Mouse (Mus musculus) bone marrow macrophage, adult 2 months (primary cell): ENCODE measurements around the gene Tmbim6. TPM values are rescaled to one million over a fixed set of nuclear protein-coding genes. Genes with fewer than 3 reads are reported as not detected.

Experiments used
- H3K27ac ChIP-seq: 2 replicates; pipeline ENCODE4 v1.5.1; 2012; ENCODE audit warnings: low read depth, low read length; ENCODE audit not compliant: insufficient read depth
- H3K4me1 ChIP-seq: 2 replicates; pipeline ENCODE4 v1.6.1; 2012; ENCODE audit warnings: low read length; ENCODE audit not compliant: control insufficient read depth, insufficient read depth
- H3K4me3 ChIP-seq: 2 replicates; pipeline ENCODE4 v1.5.1; 2012; ENCODE audit warnings: mild to moderate bottlenecking, low read length, moderate library complexity; ENCODE audit not compliant: insufficient read depth
- CTCF ChIP-seq: IDR thresholded peaks from 2 replicates; pipeline ENCODE4 v1.5.1; 2012; ENCODE audit warnings: low read depth, mild to moderate bottlenecking, low read length, moderate library complexity
- POLR2A ChIP-seq: IDR thresholded peaks from 2 replicates; pipeline ENCODE4 v1.6.1; 2012; ENCODE audit warnings: mild to moderate bottlenecking, low read depth, low read length, borderline replicate concordance
- polyA plus RNA-seq: library from polyadenylated mRNA; stranded (reverse); fragments of >200 nt; gene quantifications from 2 replicates; pipeline ENCODE4 v1.2.4, GENCODE M21; 2012; ENCODE audit not compliant: missing spikeins, insufficient read depth, insufficient read length

The Tmbim6 gene
- polyA plus RNA-seq, 1 experiment, result 647 TPM

DNA sequence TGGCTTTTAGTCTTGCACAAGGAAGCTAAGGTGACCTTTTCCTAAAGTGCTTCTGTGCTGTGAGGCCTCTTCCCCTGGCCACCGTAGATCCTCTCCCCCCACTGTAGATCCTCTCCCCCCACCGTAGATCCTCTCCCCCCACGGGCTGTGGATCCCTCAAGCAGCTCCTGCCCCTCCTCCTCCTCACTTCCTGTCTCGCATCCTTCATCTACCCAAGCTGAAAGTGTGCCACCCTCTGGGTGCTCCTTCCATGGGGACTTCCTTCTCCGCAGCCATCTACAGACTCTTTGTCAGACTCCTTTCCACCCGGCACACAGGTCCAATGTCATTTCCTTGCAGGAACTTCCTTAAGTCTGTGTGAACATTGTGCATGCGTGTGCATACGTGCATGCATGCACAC, 37.7 kb downstream of the Tmbim6 start:
- Histone ChIP-seq H3K4me1 (peaks cover 11% of the 10 kb centered on the region), H3K4me3 (no peak overlapping the region), H3K27ac (no peak overlapping the region)
- TF ChIP-seq CTCF, result no peak
- no peak for TF ChIP-seq POLR2A

DNA sequence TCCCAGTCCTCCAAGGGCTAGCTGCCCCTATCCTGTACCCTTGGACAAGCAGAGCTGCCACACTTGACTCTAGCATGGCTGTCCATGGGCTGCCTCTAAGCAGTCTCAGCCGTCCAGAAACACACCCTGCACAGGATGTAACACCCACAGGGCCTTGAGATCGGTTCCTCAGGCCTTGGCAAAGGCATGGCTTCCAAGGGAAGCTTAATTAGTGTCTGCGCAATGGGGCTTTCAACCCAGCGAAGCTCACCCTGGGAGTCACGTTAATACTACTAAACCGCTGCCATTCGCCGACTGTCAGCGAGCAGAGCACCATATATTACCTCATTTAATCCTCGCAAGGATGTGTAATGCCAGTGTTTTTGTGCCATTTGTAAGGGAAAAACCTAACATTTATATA, 38.4 kb downstream of the Tmbim6 start:
- no peak overlapping the region for H3K27ac ChIP-seq
- H3K4me1 ChIP-seq, result peaks cover 8% of the 10 kb centered on the region

DNA sequence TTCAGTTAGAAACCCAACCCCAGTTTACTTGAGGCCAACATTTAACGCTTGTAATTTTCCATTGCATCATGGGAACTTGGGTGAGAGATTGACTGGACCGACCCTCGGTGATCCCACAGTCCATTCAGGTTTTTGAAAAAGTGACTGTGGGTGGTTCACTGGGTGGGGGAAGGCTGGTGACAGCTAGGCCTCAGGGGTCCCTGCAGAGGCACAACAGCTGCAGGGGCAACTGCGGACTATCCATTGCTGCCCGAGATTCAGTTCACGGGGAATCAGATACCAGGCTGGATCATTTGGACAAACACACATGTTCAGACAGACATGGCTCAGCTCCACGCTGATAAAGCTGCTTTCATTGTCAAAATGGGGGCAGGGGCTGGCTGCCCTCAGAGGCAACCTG, 38.8 kb downstream of the Tmbim6 start:
- TF ChIP-seq CTCF (no peak), POLR2A (no peak)
- Histone ChIP-seq H3K27ac (no peak overlapping the region), H3K4me1 (peaks cover 8% of the 10 kb centered on the region), H3K4me3 (no peak overlapping the region)

More for the DNA sequence above, 38.4 kb downstream of the Tmbim6 start:
- TF ChIP-seq POLR2A (no peak), CTCF (no peak)
- no peak overlapping the region for H3K4me3 ChIP-seq

- Histone ChIP-seq H3K27ac (no peak overlapping the region), H3K4me3 (no peak overlapping the region), H3K4me1 (peaks cover 8% of the 10 kb centered on the region)
- TF ChIP-seq CTCF (no peak), POLR2A (no peak)
Observed at GRCm38 (mm10) chr15:99431967-99432366, 39.3 kb downstream of the Tmbim6 start.

DNA sequence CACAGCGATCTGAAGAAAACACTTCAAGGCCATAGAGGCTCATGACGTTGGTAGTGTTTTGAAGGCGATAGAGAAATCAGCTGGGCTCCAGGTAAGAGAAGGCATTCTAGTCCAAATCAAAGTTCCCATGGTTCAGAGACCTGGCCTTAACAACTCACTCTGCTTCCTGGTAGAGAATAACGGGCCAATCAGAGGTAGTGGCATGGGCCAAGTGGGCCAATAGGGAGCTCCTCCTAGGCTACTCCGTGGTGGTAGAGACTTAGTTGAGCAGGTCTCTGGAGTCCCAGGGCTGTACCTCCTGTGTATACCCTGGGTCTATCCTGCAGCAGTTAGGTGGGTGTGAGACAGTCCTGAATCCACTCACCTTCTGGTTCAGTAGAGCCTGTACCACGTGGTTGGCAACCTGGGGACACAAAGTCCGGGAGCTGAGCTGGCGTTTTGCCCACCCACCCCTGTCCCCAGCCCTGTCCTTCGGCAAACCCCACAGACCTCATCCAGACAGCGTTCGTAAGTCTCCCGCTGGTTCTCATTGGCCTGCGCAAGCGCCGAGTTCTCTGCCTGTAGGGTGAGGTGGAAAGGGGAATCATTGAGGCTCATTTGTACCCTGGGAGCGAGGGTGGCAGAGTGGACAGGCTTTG, 40.5 kb downstream of the Tmbim6 start:
- H3K4me1 ChIP-seq, result peaks cover 8% of the 10 kb centered on the region
- no peak overlapping the region for H3K4me3 ChIP-seq
- TF ChIP-seq CTCF (no peak), POLR2A (no peak)
- no peak overlapping the region for H3K27ac ChIP-seq

- no peak overlapping the region for H3K4me3 ChIP-seq
- H3K4me1 ChIP-seq, result peaks cover 8% of the 10 kb centered on the region
- no peak overlapping the region for H3K27ac ChIP-seq
- TF ChIP-seq POLR2A, result no peak
- TF ChIP-seq CTCF, result no peak
Observed at GRCm38 (mm10) chr15:99433913-99434312, 41.2 kb downstream of the Tmbim6 start.

- H3K4me1 ChIP-seq, result peaks cover 19% of the 10 kb centered on the region
- H3K4me3 ChIP-seq, result no peak overlapping the region
- H3K27ac ChIP-seq, result no peak overlapping the region
- TF ChIP-seq POLR2A (no peak), CTCF (no peak)
Observed at GRCm38 (mm10) chr15:99438966-99439698, 46.5 kb downstream of the Tmbim6 start.

DNA sequence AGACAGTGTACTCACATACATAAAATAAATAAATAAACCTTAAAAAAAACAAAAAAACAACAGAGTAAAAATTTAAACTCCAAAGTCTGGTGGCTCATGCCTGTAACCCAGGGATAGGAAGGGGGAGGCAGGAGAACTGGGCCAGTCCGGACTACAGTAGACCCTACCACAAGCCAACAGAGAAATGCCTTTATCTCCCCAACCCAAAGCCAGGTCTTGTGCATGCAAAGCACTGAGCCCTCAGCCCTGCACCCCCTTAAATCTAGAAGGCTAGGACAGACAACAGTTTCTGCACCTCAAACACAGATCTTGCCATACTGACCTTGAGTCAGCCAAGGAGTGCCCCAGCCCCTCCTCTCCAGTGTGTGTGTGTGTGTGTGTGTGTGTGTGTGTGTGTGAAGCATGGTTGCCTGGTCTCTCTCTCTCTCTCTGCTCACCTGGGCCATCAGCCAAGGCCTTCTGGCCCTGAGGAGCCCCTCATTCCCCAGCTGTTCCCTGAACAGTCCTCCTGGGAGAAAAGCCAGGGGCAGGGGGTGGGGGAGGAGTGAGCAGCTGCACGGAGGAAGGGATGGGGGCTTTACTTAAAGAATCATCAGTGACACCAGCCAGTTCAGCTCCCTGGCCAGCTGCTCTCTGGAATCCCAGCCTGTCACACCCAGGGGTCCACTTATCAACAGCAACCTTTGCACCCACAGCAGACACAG, 47.6 kb downstream of the Tmbim6 start:
- TF ChIP-seq POLR2A (no peak), CTCF (no peak)
- peaks cover 19% of the 10 kb centered on the region for H3K4me1 ChIP-seq
- H3K4me3 ChIP-seq, result no peak overlapping the region
- H3K27ac ChIP-seq, result no peak overlapping the region

DNA sequence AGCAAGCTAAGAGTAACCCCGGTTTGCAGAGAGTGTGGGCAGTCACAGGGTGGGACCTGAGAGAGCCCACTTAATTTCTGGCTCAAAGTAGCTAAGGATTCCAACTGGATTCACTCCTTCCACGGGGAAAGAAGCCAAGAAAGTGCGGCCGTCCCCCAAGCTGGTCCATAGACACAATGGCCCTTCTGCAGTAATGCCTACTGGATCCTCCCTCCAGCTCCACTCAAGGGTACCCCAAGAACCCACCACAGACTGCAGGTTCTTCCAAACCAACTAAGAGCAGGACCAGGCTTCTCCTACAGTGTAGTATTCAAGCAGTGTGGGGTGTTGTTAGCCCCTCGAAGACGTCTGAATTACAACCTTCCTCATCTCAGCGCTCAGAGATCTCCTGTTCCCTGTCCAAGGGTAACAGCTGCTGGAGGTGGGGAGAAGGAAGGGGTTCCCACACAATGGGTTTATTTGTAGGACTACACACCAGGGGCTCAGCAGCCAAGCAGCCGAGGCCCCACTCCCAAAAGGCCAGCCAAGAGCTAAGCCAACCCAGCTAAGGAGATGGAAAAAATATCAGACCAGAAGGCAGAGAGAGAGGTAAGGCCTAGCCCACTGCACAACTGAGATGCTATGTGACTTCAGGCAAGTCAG, 48.3 kb downstream of the Tmbim6 start:
- no peak overlapping the region for H3K27ac ChIP-seq
- H3K4me3 ChIP-seq, result no peak overlapping the region
- H3K4me1 ChIP-seq, result peaks cover 23% of the 10 kb centered on the region
- TF ChIP-seq POLR2A (no peak), CTCF (no peak)
